Mouse (Mus musculus) heart, adult 10 weeks (tissue): ENCODE data around the gene Gm7876. TPM values are rescaled to one million over a fixed set of nuclear protein-coding genes. Genes with fewer than 3 reads are reported as not detected.

Source experiments
- polyA plus RNA-seq: library from polyadenylated mRNA; stranded (reverse); fragments of 350-450 nt; fragmentation: Illumina TruSeq; extraction: RNeasy Lipid Tissue Mini Kit (QIAGEN cat#74804); gene quantifications from one replicate; pipeline ENCODE4 v1.2.3, GENCODE M21; 2014; ENCODE audit warnings: low read depth, low replicate concordance

Gene Gm7876
- polyA plus RNA-seq, result not detected

DNA sequence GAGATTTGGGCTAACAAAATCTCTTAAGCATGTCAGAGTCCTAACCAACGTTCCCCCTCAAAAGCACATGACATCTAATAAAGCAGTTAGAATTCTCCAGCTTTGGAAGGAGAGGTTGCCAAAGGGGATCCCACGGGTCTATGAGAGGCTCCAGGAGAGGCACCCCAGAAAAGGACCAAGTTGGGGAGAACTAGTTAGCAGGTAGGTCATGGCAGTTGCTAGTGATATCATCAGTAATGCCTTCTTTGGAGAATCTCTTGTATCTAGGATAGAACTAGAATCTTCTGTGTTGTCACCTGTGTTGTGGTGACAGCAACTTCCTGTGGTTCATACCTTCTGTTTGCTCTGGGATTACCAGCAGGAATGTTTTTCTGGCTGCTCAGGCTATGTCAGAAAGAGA, at the start of gene Gm7876:
Gene Gm7876, plus strand, starts transcription at position 301 of the 400 bp plus-strand sequence.

GRCm38 (mm10) chr14:4663892-4664291, 45.1 kb upstream of the Gm7876 start, which contains the start of gene Gm3239:
Gene Gm3239, plus strand, starts transcription at chr14:4664192.

GRCm38 (mm10) chr14:4726038-4726880, 17.2 kb downstream of the Gm7876 start, which contains the start of gene Gm3252:
Gene Gm3252, plus strand, starts transcription at chr14:4726775.

Other genes starting within 250 kb of the Gm7876 start
- gene Gm3182, start 227.5 kb upstream of the Gm7876 start, polyA plus RNA-seq, result not detected
- not detected for gene Gm3047, start 153.8 kb upstream of the Gm7876 start, polyA plus RNA-seq
- not detected for gene Gm8159, start 76.9 kb upstream of the Gm7876 start, polyA plus RNA-seq
- gene Gm3239, start 45.0 kb upstream of the Gm7876 start, polyA plus RNA-seq, result not detected
- not detected for gene Gm3252, start 17.5 kb downstream of the Gm7876 start, polyA plus RNA-seq
- not detected for gene Gm9602, start 67.1 kb downstream of the Gm7876 start, polyA plus RNA-seq
- not detected for gene Gm3269, start 128.9 kb downstream of the Gm7876 start, polyA plus RNA-seq
- gene Gm3264, start 146.3 kb downstream of the Gm7876 start, polyA plus RNA-seq, result not detected
- gene Gm3278, start 183.2 kb downstream of the Gm7876 start, polyA plus RNA-seq, result not detected